Mouse (Mus musculus) hindlimb bud, embryonic 11.5 days (tissue): Measurements from ENCODE around the gene Glrx5.
A peak's percentile ranks its signal among the peaks of the same experiment; 100 is the strongest.

Experiments used
- DNase-seq: peaks from one replicate; pipeline ENCODE4 v3.0.0-alpha.2; 2012; ENCODE audit warnings: low read depth, low spot score; ENCODE audit errors: extremely low spot score

Glrx5 gene

GRCm38 (mm10) chr12:105029890-105030289 lies 2.6 kb upstream of the Glrx5 start:
- no peak for DNase-seq

DNA sequence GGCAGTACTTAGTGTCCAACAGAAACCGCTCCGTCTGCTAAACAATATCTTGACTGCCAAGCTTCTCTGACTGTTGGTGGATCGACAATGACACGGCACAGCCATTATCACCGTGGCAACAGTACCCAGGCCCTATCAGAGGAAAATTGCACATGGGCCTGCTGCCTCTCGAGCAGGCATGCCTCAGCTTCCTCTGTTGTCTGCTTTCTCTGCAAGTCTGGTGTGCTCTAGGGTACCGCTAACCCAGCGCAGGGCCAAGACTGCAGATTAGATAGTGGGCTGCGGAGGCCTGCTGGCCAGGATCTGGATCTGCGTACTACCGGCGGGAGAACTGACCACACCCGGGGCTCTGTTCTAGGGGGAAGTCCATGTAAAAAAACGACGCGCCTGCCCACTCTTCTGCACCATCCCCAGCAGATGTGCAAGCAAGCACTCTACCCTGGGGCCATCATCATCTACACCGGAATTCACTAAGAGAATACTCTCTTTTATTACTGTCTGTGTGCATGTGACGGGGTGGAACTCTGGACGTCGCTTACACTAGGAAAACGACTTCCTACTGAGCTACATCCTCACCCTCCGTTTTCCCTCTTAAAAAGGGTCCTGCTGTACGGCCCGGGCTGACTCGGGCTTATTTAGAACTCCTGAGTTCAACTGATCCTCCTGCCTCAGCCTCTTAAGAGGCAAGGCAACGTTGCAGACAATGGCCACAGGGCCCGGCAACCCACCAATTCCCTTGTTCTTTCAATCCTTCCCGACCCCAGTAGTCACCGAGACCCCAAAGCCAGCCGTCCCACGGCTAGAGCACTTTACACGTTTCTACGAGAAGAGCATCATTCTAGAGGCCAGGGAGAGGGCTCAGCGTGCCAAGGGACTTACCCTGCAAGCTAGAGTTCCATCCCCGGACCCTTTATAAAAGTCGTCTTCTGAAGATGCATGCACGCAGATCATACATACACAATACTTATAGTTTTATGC lies 1.1 kb upstream of the Glrx5 start:
- no peak for DNase-seq

GRCm38 (mm10) chr12:105032832-105033775 lies 616 bp downstream of the Glrx5 start:
- DNase-seq, result no peak

- no peak for DNase-seq
Measured at GRCm38 (mm10) chr12:105034130-105034769, 1.8 kb downstream of the Glrx5 start.

DNA sequence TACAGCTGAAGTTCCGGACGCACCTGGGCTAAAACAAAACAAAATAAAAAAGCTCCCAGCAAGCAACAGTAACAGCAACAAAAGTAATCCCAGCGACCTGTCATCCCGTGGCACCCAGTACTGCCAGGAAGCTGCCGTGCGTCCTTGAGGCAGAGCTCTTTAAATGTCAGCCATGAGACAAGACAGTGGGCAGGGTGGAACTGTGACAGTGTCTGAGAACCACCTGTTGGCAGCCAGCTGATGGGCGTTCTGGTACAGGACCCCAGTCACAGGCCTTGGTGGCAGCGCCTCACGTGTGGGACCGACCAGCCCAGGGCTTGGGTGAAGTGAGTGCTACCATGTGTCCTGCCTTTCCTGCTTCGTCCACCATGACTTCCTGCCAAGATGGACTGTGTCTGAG lies 5.7 kb downstream of the Glrx5 start:
- DNase-seq, result no peak

GRCm38 (mm10) chr12:105038918-105039317 lies 6.4 kb downstream of the Glrx5 start:
- no peak for DNase-seq

DNA sequence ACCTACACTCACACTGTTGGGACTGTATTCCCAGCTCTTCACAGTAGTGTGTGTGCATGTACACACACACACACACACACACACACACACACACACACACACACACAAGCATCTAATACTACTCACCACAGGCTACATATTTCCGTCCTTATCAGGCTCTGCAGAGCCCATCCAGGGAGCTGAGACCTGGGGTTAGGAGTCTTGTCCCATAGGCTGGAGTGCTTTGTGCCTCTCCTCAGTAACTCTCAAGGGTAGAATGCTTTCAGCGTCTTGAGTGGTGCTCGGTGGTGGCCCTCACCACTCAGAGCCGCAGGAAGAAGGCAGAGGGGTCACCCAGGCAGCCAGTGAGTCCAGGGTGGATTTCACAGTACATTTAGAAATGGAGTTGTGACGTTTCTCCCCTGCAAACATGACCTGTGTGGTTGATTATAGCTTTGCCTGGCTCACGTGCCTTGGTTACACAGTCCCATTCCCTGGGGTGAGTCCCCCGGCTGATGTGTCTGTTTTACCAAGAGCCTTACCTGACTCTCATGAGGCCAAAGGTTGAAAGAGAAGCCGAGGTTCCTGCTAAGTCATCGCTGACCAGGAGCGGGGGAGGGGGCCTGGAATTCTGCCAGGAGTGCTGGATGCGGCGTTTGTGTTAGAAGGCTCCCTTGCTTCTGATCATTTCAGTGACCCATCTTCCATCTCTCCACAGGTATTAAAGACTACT lies 7.2 kb downstream of the Glrx5 start:
- no peak for DNase-seq

DNA sequence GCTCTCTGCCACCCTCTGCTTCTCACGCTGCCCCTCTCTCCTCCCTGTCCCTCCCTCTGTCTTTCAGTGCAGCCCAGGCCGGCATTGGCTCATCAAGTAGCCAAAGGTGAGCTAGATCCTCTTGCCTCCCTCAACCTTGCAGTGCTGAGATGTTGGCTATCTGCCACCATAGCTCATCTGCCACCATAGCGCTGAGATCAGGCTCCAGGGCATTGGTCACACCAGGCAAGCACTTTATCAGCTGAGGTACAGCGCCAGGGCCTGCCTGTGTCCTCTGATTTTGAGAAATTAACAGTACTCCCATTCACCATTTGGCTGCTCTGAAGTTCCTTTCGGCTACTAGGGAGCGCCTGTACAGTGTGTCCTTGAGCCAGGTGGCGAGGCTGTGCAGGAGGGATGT lies 8.5 kb downstream of the Glrx5 start:
- no peak for DNase-seq

- DNase-seq, result no peak
Measured at GRCm38 (mm10) chr12:105043081-105043480, 10.6 kb downstream of the Glrx5 start.

GRCm38 (mm10) chr12:105044775-105045174 lies 12.3 kb downstream of the Glrx5 start:
- DNase-seq, result no peak

- no peak for DNase-seq
Measured at GRCm38 (mm10) chr12:105048301-105048863, 15.9 kb downstream of the Glrx5 start.

DNA sequence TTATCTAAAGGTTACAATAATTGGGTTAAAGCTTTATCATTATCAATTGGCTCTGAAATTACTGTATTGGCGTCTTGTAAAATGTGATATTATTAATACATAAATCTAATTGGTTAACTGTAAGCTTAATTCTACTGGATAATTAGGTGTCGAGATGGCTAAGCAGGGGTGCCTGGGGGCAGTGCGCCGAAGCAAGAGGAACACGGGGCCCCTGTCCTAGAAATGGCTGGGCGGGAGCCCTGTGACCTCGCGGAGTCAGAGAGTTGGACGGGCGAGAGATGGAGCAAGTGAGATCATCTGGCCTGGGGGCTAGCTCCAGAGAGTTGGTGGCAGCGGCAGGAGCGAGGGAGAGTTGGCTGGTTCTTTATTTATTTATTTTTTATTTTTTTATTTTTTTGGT lies 17.3 kb downstream of the Glrx5 start:
- no peak for DNase-seq

- peak; percentile 60 for DNase-seq
Measured at GRCm38 (mm10) chr12:105050898-105051297, 18.4 kb downstream of the Glrx5 start.

- no peak for DNase-seq
Measured at GRCm38 (mm10) chr12:105054041-105054440, 21.6 kb downstream of the Glrx5 start.

- no peak for DNase-seq
Measured at GRCm38 (mm10) chr12:105055308-105055707, 22.8 kb downstream of the Glrx5 start.

GRCm38 (mm10) chr12:105060006-105060405 lies 27.5 kb downstream of the Glrx5 start:
- DNase-seq, result no peak

DNA sequence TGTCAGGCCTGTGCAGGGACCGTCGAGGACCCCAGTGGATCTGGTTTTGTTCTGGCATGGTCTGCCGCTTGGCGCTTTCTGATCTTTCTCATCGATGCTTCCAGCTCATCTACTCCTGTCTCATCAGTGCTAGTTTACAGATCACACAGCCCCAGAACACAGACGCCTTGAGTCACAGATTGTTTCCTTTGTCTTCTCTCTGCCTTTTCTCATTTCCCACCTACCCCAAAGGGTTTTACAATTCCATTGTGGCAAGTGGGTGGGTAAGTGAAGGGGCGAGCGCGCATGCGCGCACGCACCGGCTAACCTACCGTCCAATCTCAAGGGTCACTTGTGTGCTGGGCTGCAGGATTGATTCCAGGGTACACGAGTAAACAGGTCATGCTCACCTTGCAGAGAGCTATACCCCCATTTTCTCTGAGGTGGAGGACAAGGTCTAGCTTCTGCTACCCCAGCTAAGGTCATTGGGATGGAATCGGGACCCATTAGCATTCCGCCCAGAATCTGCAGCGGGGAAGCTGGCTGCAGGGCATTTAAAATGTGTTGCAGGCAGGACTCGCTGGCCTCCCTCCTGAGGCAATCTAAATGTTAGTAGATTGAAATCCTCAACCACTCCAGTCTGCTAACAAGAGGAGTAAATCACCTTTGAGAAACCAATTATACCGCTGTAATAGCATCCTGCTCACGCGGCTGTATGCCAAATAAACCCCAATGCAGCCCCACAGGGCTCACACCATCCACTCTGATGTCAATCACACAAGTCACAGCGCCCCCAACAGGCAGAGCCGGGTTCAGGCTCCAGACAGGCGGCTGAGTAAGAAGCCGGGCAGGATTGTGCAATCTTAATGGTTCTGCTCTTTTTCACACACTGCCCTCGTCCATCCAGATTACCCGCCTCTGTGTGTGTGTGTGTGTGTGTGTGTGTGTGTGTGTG lies 31.0 kb downstream of the Glrx5 start:
- DNase-seq, result no peak

- no peak for DNase-seq
Measured at GRCm38 (mm10) chr12:105064168-105064567, 31.7 kb downstream of the Glrx5 start.

- DNase-seq, result no peak
Measured at GRCm38 (mm10) chr12:105065119-105065518, 32.6 kb downstream of the Glrx5 start.
